ENCODE assay signal across 20 mouse cellular contexts in the genomic region with DNA sequence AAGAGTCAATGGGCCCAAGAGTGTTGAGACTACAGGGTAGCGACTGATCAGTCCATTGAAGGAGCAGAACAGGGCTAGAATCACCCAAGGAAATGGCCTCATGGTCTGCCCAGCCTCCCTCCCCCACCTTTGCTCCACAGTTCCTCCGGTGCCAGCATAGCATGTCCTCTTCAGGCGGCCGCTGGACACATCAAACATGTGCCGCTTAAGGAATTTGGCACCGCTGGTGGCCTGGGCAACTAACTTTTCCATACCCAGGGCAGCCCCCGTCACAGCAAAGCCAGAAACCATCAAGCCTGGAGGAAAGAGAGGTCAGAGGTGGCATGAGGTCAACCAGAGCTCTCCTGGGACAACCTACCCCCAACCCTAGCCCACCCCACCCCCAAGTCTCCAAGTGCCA. TPM values are rescaled to one million over a fixed set of nuclear protein-coding genes. Genes with fewer than 3 reads are reported as not detected.
"Had no signal": no experiment of that assay in that cellular context is flagged by ENCODE, and none has a peak within 500 bp of the region (broad histone marks: within the 10 kb centered on the region; RNA-seq: fewer than 3 reads in every experiment).

No protein-coding gene starts in this region.

- H3K4me1 ChIP-seq: liver, embryonic 13.5 days had no signal

- DNase-seq: kidney, postnatal 10 days; kidney, postnatal 36 days; layer of hippocampus, postnatal 36 days; liver, embryonic 13.5 days; lung, adult 2 months; lung, postnatal 14 days; lung, postnatal 4 days; midbrain, embryonic 14.5 days; thymus, postnatal 25 days had no signal

- H3K4me3 ChIP-seq: kidney, embryonic 15.5 days; left cerebral cortex, adult 2 months; liver, embryonic 13.5 days had no signal

- H3K4me2 ChIP-seq: kidney, embryonic 15.5 days; liver, embryonic 13.5 days; midbrain, embryonic 11.5 days had no signal

- H3K36me3 ChIP-seq: kidney, embryonic 15.5 days; liver, embryonic 13.5 days had no signal

- H3K9ac ChIP-seq: kidney, embryonic 15.5 days; liver, embryonic 13.5 days had no signal

- H3K9me3 ChIP-seq: kidney, embryonic 15.5 days; liver, embryonic 13.5 days had no signal

- H3K27ac ChIP-seq: kidney, embryonic 15.5 days; left cerebral cortex, adult 2 months; liver, embryonic 13.5 days had no signal

RNA-seq across cellular contexts. Expression of gene Spata20, which starts 4.0 kb away (rescaled TPM):
- total RNA-seq: liver, adult 2 months; megakaryocyte progenitor cell, adult 5-6 weeks; megakaryocyte-erythroid progenitor cell, adult 5-6 weeks had no signal
- polyA plus RNA-seq: limb, embryonic 11.5 days; liver, adult 2 months; liver, embryonic 13.5 days; liver, embryonic 16.5 days; midbrain, embryonic 11.5 days; neural tube, embryonic 11.5 days; small intestine, adult 2 months; spleen, adult 2 months had no signal

RNA-seq across cellular contexts. Expression of gene Cacna1g, which starts 8.0 kb away (rescaled TPM):
- total RNA-seq: megakaryocyte progenitor cell, adult 5-6 weeks had no signal

RNA-seq across cellular contexts. Expression of gene Epn3, which starts 17.8 kb away (rescaled TPM):
- total RNA-seq: liver, adult 2 months; megakaryocyte progenitor cell, adult 5-6 weeks; megakaryocyte-erythroid progenitor cell, adult 5-6 weeks had no signal

RNA-seq across cellular contexts. Expression of gene Mycbpap, which starts 39.6 kb away (rescaled TPM):
- total RNA-seq: megakaryocyte-erythroid progenitor cell, adult 5-6 weeks had no signal
- polyA plus RNA-seq: liver, embryonic 16.5 days had no signal
